Mouse (Mus musculus): ENCODE measurements around the gene Cog2. TPM values are rescaled to one million over a fixed set of nuclear protein-coding genes. Genes with fewer than 3 reads are reported as not detected.

The Cog2 gene
- total and polyA plus RNA-seq, 3 experiments, result 32.6 to 37.5 TPM; not detected in 1

DNA sequence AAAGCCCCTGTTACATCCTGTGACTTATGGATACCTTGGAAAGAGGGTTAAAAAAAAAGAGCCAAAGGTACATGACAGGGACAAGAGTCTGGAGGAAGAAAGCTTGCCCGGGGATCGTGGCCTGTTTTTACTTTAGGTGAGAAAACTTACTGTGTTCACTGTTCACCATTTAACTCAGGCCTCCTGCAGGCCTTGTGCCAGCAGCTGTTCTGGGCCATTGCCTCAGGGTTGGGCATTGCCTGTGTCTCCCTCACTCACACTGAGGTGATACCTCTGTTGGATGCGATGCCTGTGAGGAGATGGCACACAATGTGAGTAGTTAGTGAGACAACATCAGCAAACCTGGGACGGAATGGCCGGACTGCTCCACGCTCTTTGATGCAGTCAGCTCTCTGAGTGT, 1.4 kb downstream of the Cog2 start:
- Histone ChIP-seq H3K79me2 (ENCODE audit: control insufficient read depth, insufficient read depth, low read length, poor library complexity) (peaks cover 25% of the 10 kb centered on the region), H3K36me3 (ENCODE audit: control insufficient read depth in 1 of 2, insufficient read depth in 2 of 2, low read length in 2 of 2) (peaks cover 2 to 11% of the 10 kb centered on the region in 2 experiments; a peak in 3 of 4 replicates), H3K27ac (ENCODE audit: control insufficient read depth, low read depth, low read length) (no peak overlapping the region), H3K27me3 (ENCODE audit: control insufficient read depth in 1 of 2, insufficient read depth in 2 of 2, low read length in 2 of 2) (no peaks in the 10 kb centered on the region), H3K9ac (ENCODE audit: control insufficient read depth, low read depth, low read length, poor library complexity, severe bottlenecking) (no peak overlapping the region; the same call in 1 of the 2 replicates), H3K4me3 (ENCODE audit: control insufficient read depth in 1 of 2, insufficient read depth in 1 of 2, low read depth in 2 of 2, low read length in 2 of 2) (peak overlapping the region; percentile 89 to 91), H3K4me1 (ENCODE audit: control insufficient read depth in 1 of 2, insufficient read depth in 2 of 2, low read length in 2 of 2) (peaks cover 0 to 12% of the 10 kb centered on the region in 2 experiments; a peak in 3 of 4 replicates), H3K9me3 (replicated peaks; ENCODE audit: insufficient read depth, low read length) (no peaks in the 10 kb centered on the region)
- DNase-seq (ENCODE audit: low read depth, low spot score), result no peak
- no peak for TF ChIP-seq USF2 (IDR thresholded peaks at IDR 0.05; ENCODE audit: borderline replicate concordance in 1 of 2, insufficient read depth in 1 of 2, low read depth in 1 of 2, low read length in 2 of 2)
- TF ChIP-seq MAZ (IDR thresholded peaks at IDR 0.05; ENCODE audit: low read depth, low read length), result no peak
- TF ChIP-seq TAL1 (IDR thresholded peaks at IDR 0.05; ENCODE audit: low read length), result no peak

DNA sequence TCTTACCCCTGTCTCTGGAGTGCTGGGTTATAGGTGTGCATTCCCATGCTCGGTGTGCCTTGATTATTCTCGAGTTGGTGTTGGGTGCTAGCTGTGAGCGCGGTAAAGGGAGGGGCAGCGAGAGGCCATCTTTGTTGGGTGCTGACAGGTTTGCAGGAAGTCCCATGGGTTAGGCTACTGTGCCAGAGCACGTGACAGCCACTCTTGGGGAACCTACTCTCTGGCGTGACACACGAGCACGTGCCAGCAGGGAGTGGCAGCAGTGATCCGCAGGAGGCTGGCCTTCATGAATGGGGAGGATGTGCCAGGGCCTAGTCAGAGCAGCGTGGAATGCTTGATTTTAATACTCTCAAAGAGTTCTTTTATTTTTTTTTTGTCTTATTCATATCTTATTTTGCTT, 5.7 kb downstream of the Cog2 start:
- DNase-seq (ENCODE audit: low read depth, low spot score), result no peak
- H3K79me2 ChIP-seq (ENCODE audit: control insufficient read depth, insufficient read depth, low read length, poor library complexity), result peaks cover 19% of the 10 kb centered on the region
- no peak overlapping the region for H3K4me3 ChIP-seq (ENCODE audit: control insufficient read depth in 1 of 2, insufficient read depth in 1 of 2, low read depth in 2 of 2, low read length in 2 of 2)
- no peaks in the 10 kb centered on the region for H3K27me3 ChIP-seq (ENCODE audit: control insufficient read depth in 1 of 2, insufficient read depth in 2 of 2, low read length in 2 of 2)
- H3K4me1 ChIP-seq (ENCODE audit: control insufficient read depth in 1 of 2, insufficient read depth in 2 of 2, low read length in 2 of 2), result peaks cover 0 to 8% of the 10 kb centered on the region in 2 experiments; a peak in 3 of 4 replicates
- no peak overlapping the region for H3K27ac ChIP-seq (ENCODE audit: control insufficient read depth, low read depth, low read length)
- H3K9me3 ChIP-seq (replicated peaks; ENCODE audit: insufficient read depth, low read length), result no peaks in the 10 kb centered on the region
- H3K36me3 ChIP-seq (ENCODE audit: control insufficient read depth in 1 of 2, insufficient read depth in 2 of 2, low read length in 2 of 2), result peaks cover 3 to 6% of the 10 kb centered on the region in 2 experiments; a peak in 3 of 4 replicates
- no peak overlapping the region for H3K9ac ChIP-seq (ENCODE audit: control insufficient read depth, low read depth, low read length, poor library complexity, severe bottlenecking)
- TF ChIP-seq TAL1 (IDR thresholded peaks at IDR 0.05; ENCODE audit: low read length) (no peak), RCOR1 (IDR thresholded peaks at IDR 0.05; ENCODE audit: low read depth, low read length) (no peak), ZKSCAN1 (IDR thresholded peaks at IDR 0.05; ENCODE audit: low read depth, low read length) (no peak), BHLHE40 (IDR thresholded peaks at IDR 0.05; ENCODE audit: borderline replicate concordance, low read depth, low read length) (no peak), MAX (IDR thresholded peaks at IDR 0.05; ENCODE audit: low read length) (no peak)

DNA sequence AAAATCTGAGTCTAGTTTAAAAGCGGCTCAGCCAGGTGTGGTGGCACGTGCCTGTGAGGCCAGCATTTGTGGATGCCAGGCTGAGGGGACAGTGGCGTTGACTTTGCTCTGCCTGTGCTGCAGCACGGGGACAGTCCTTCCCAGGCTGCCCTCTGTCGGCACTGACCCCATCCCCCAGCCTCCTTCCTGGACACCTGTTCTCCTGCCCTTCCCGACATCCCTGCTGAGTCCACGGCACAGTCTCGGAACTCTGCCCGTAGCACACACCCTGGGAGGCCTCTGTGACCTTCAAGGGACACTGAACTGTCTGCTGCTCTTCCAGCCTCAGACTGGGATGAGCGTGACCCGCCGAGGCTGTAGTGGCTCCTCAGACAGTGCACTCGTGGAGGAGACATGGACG, 9.5 kb downstream of the Cog2 start:
- Histone ChIP-seq H3K4me1 (ENCODE audit: control insufficient read depth in 1 of 2, insufficient read depth in 2 of 2, low read length in 2 of 2) (no peaks in the 10 kb centered on the region), H3K9me3 (replicated peaks; ENCODE audit: insufficient read depth, low read length) (no peaks in the 10 kb centered on the region), H3K27me3 (ENCODE audit: control insufficient read depth in 1 of 2, insufficient read depth in 2 of 2, low read length in 2 of 2) (no peaks in the 10 kb centered on the region), H3K36me3 (ENCODE audit: control insufficient read depth in 1 of 2, insufficient read depth in 2 of 2, low read length in 2 of 2) (peaks cover 0 to 3% of the 10 kb centered on the region in 2 experiments; a peak in 2 of 4 replicates), H3K79me2 (ENCODE audit: control insufficient read depth, insufficient read depth, low read length, poor library complexity) (no peaks in the 10 kb centered on the region), H3K4me3 (ENCODE audit: control insufficient read depth in 1 of 2, insufficient read depth in 1 of 2, low read depth in 2 of 2, low read length in 2 of 2) (no peak overlapping the region), H3K9ac (ENCODE audit: control insufficient read depth, low read depth, low read length, poor library complexity, severe bottlenecking) (no peak overlapping the region), H3K27ac (ENCODE audit: control insufficient read depth, low read depth, low read length) (no peak overlapping the region)
- no peak for TF ChIP-seq SIN3A (IDR thresholded peaks at IDR 0.05; ENCODE audit: low read length)
- no peak for TF ChIP-seq CHD2 (IDR thresholded peaks at IDR 0.05; ENCODE audit: low read length)
- TF ChIP-seq MAFK (IDR thresholded peaks at IDR 0.05; ENCODE audit: borderline replicate concordance, low read depth, low read length), result no peak
- TF ChIP-seq POLR2A (IDR thresholded peaks at IDR 0.05; ENCODE audit: control insufficient read depth in 1 of 2, insufficient read depth in 1 of 2, low read depth in 1 of 2, low read length in 2 of 2, poor library complexity in 1 of 2), result no peak
- TF ChIP-seq ELF1 (IDR thresholded peaks at IDR 0.05; ENCODE audit: low read depth, low read length), result no peak
- TF ChIP-seq SMC3 (IDR thresholded peaks at IDR 0.05; ENCODE audit: low read depth, low read length), result no peak
- TF ChIP-seq RAD21 (IDR thresholded peaks at IDR 0.05; ENCODE audit: low read depth, low read length), result no peak
- TF ChIP-seq BHLHE40 (IDR thresholded peaks at IDR 0.05; ENCODE audit: borderline replicate concordance, low read depth, low read length), result no peak
- no peak for TF ChIP-seq TBP (IDR thresholded peaks at IDR 0.05; ENCODE audit: low read depth, low read length)
- TF ChIP-seq POLR2AphosphoS5 (IDR thresholded peaks at IDR 0.05; ENCODE audit: borderline replicate concordance, low read depth, low read length), result no peak
- TF ChIP-seq TCF12 (IDR thresholded peaks at IDR 0.05; ENCODE audit: low read depth, low read length), result no peak
- no peak for TF ChIP-seq UBTF (IDR thresholded peaks at IDR 0.05; ENCODE audit: borderline replicate concordance, insufficient read depth, low read depth, low read length)
- TF ChIP-seq NRF1 (IDR thresholded peaks at IDR 0.05; ENCODE audit: insufficient read depth, low read depth, low read length, poor library complexity, severe bottlenecking), result no peak
- TF ChIP-seq RCOR1 (IDR thresholded peaks at IDR 0.05; ENCODE audit: low read depth, low read length), result no peak
- TF ChIP-seq MAZ (IDR thresholded peaks at IDR 0.05; ENCODE audit: low read depth, low read length), result no peak
- no peak for TF ChIP-seq POLR2AphosphoS2 (IDR thresholded peaks at IDR 0.05; ENCODE audit: low read length)
- TF ChIP-seq MYC (IDR thresholded peaks at IDR 0.05; ENCODE audit: low read depth, low read length), result no peak
- DNase-seq (ENCODE audit: low read depth, low spot score), result no peak
